Mouse (Mus musculus): ENCODE measurements around the gene Gtsf2.

The Gtsf2 gene

GRCm38 (mm10) chr15:103393577-103393976 lies 54.7 kb downstream of the Gtsf2 start:
- no peak for DNase-seq (ENCODE audit: low read depth, low spot score)
